Mouse (Mus musculus) limb, embryonic 14.5 days (tissue): ENCODE data around the gene Olfr843. TPM values are rescaled to one million over a fixed set of nuclear protein-coding genes. Genes with fewer than 3 reads are reported as not detected.

Experiments used
- ATAC-seq: fragments of 200-750 bp; cut with Nextera tagmentation; 2 replicates; pipeline ENCODE4 v1.8.0; 2017; ENCODE audit warnings: low read depth, moderate number of reproducible peaks, moderate TSS enrichment; ENCODE audit not compliant: low FRiP score
- DNase-seq: peaks from one replicate; pipeline ENCODE4 v3.0.0-alpha.2; 2015; ENCODE audit warnings: low spot score
- H3K27ac ChIP-seq: fragments of 300-500 bp; sonication (generic); replicated peaks from 2 replicates; pipeline ENCODE4 v1.5.1; 2014; ENCODE audit warnings: low read depth, mild to moderate bottlenecking, low read length, moderate library complexity, mixed read lengths
- H3K27me3 ChIP-seq: fragments of 300-500 bp; sonication (generic); 2 replicates; pipeline ENCODE4 v1.6.1; 2014; ENCODE audit warnings: low read length, mixed read lengths; ENCODE audit not compliant: control insufficient read depth, insufficient read depth
- H3K36me3 ChIP-seq: fragments of 300-500 bp; sonication (generic); 2 replicates; pipeline ENCODE4 v1.6.1; 2014; ENCODE audit warnings: mild to moderate bottlenecking, low read length, moderate library complexity, mixed read lengths; ENCODE audit not compliant: control insufficient read depth, insufficient read depth
- H3K4me1 ChIP-seq: fragments of 300-500 bp; sonication (generic); 2 replicates; pipeline ENCODE4 v1.6.1; 2014; ENCODE audit warnings: antibody characterized with exemption, low read length, mixed read lengths; ENCODE audit not compliant: control insufficient read depth, insufficient read depth
- H3K4me2 ChIP-seq: fragments of 300-500 bp; sonication (generic); replicated peaks from 2 replicates; pipeline ENCODE4 v1.6.1; 2014; ENCODE audit warnings: low read depth, mild to moderate bottlenecking, low read length, moderate library complexity; ENCODE audit not compliant: severe bottlenecking
- H3K4me3 ChIP-seq: fragments of 300-500 bp; sonication (generic); replicated peaks from 2 replicates; pipeline ENCODE4 v1.5.1; 2014; ENCODE audit warnings: low read length
- H3K9ac ChIP-seq: fragments of 300-500 bp; sonication (generic); 2 replicates; pipeline ENCODE4 v1.6.1; 2014; ENCODE audit warnings: mild to moderate bottlenecking, low read depth, low read length, moderate library complexity; ENCODE audit not compliant: severe bottlenecking
- H3K9me3 ChIP-seq: fragments of 300-500 bp; sonication (generic); 2 replicates; pipeline ENCODE4 v1.6.1; 2016; ENCODE audit warnings: low read length; ENCODE audit not compliant: control insufficient read depth
- POLR2A ChIP-seq: fragments of 200-500 bp; IDR thresholded peaks from 2 replicates; pipeline ENCODE4 v1.8.0; 2012; ENCODE audit warnings: inconsistent platforms, mild to moderate bottlenecking, moderate library complexity, borderline replicate concordance; ENCODE audit not compliant: insufficient read depth, insufficient read length; ENCODE audit errors: extremely low read depth
- WGBS: fragments of 180-500 bp; shearing (Covaris S2); extraction: QIAGEN DNeasy Blood & Tissue Kit; methylation state at CpG from one replicate; pipeline ENCODE4 v1.1.7; 2014; 5-methylcytosine and 5-hydroxymethylcytosine counted together
- polyA plus RNA-seq, 2 experiments: library from polyadenylated mRNA; depleted of rRNA in 1 of 2; stranded (reverse) in 1 of 2; unstranded in 1 of 2; fragments of >200 nt; fragmentation: Nextera tagmentation in 1 of 2; extraction: Ambion mirVana in 1 of 2; gene quantifications; 2 replicates each; pipeline versions ENCODE4 v1.2.1 to v1.2.3; 2012 to 2014

Olfr843 gene
- not detected in 2 replicates for polyA plus RNA-seq (2012; rRNA removed)
- not detected in 2 replicates for polyA plus RNA-seq (2014; fragmentation: Nextera tagmentation; extraction: Ambion mirVana)

DNA sequence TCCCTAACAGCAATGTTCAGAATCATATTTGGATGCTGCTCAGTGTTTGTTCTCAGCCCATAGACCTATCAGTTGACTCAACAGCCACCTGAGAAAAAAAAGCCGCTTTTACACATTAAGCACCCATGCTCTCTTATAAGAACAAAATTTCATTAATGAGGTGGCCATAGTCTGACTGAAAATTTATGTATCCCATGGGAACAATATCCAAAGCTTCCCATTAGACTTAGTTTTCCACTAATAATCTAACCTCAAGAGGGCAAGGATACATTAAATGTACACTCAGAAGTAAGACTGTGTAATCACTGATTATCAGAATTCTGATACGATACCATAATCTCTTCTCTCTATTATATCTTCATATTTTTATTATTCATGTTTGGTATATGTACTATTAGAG, at the start of gene Olfr843:
TSS of gene Olfr843 (minus strand) at position 101 of the 400 bp plus-strand sequence.
- no peak within 1 kb of the TSS for H3K4me2 ChIP-seq
- no peaks in the 10 kb centered on the region for H3K9me3 ChIP-seq
- 89% methylated on average over 2 of the region's 2 CpGs for WGBS
- H3K27ac ChIP-seq, result no peak within 1 kb of the TSS
- no peaks in the 10 kb centered on the region for H3K36me3 ChIP-seq
- H3K9ac ChIP-seq, result no peak within 1 kb of the TSS
- no peak for DNase-seq
- no peak for TF ChIP-seq POLR2A
- no peak within 1 kb of the TSS for H3K4me3 ChIP-seq
- H3K4me1 ChIP-seq, result no peaks in the 10 kb centered on the region
- ATAC-seq, result no peak
- no peaks in the 10 kb centered on the region for H3K27me3 ChIP-seq

Other genes with a start within 250 kb of the Olfr843 start
- gene Olfr835, start 219.3 kb downstream of the Olfr843 start, polyA plus RNA-seq (2012; rRNA removed), result not detected in 2 replicates
- gene Olfr835, start 219.3 kb downstream of the Olfr843 start, polyA plus RNA-seq (2014; fragmentation: Nextera tagmentation; extraction: Ambion mirVana), result not detected in 2 replicates
- not detected in 2 replicates for gene Olfr836, start 131.6 kb downstream of the Olfr843 start, polyA plus RNA-seq (2012; rRNA removed)
- not detected in 2 replicates for gene Olfr836, start 131.6 kb downstream of the Olfr843 start, polyA plus RNA-seq (2014; fragmentation: Nextera tagmentation; extraction: Ambion mirVana)
- gene Olfr837, start 115.7 kb downstream of the Olfr843 start, polyA plus RNA-seq (2012; rRNA removed), result not detected in 2 replicates
- gene Olfr837, start 115.7 kb downstream of the Olfr843 start, polyA plus RNA-seq (2014; fragmentation: Nextera tagmentation; extraction: Ambion mirVana), result not detected in 2 replicates
- not detected in 2 replicates for gene Olfr839-ps1, start 74.7 kb downstream of the Olfr843 start, polyA plus RNA-seq (2012; rRNA removed)
- gene Olfr839-ps1, start 74.7 kb downstream of the Olfr843 start, polyA plus RNA-seq (2014; fragmentation: Nextera tagmentation; extraction: Ambion mirVana), result not detected in 2 replicates
- not detected in 2 replicates for gene Olfr844, start 64.4 kb upstream of the Olfr843 start, polyA plus RNA-seq (2012; rRNA removed)
- gene Olfr844, start 64.4 kb upstream of the Olfr843 start, polyA plus RNA-seq (2014; fragmentation: Nextera tagmentation; extraction: Ambion mirVana), result not detected in 2 replicates
- not detected in 2 replicates for gene Olfr845, start 84.5 kb upstream of the Olfr843 start, polyA plus RNA-seq (2012; rRNA removed)
- not detected in 2 replicates for gene Olfr845, start 84.5 kb upstream of the Olfr843 start, polyA plus RNA-seq (2014; fragmentation: Nextera tagmentation; extraction: Ambion mirVana)
- not detected in 2 replicates for gene Olfr846, start 112.0 kb upstream of the Olfr843 start, polyA plus RNA-seq (2012; rRNA removed)
- gene Olfr846, start 112.0 kb upstream of the Olfr843 start, polyA plus RNA-seq (2014; fragmentation: Nextera tagmentation; extraction: Ambion mirVana), result not detected in 2 replicates
- not detected in 2 replicates for gene Olfr847, start 126.7 kb upstream of the Olfr843 start, polyA plus RNA-seq (2012; rRNA removed)
- gene Olfr847, start 126.7 kb upstream of the Olfr843 start, polyA plus RNA-seq (2014; fragmentation: Nextera tagmentation; extraction: Ambion mirVana), result not detected in 2 replicates
- not detected in 2 replicates for gene Olfr849, start 188.3 kb upstream of the Olfr843 start, polyA plus RNA-seq (2012; rRNA removed)
- not detected in 2 replicates for gene Olfr849, start 188.3 kb upstream of the Olfr843 start, polyA plus RNA-seq (2014; fragmentation: Nextera tagmentation; extraction: Ambion mirVana)
- not detected in 2 replicates for gene Olfr850, start 226.3 kb upstream of the Olfr843 start, polyA plus RNA-seq (2012; rRNA removed)
- not detected in 2 replicates for gene Olfr850, start 226.3 kb upstream of the Olfr843 start, polyA plus RNA-seq (2014; fragmentation: Nextera tagmentation; extraction: Ambion mirVana)
- gene Olfr851, start 241.3 kb upstream of the Olfr843 start, polyA plus RNA-seq (2012; rRNA removed), result not detected in 2 replicates
- not detected in 2 replicates for gene Olfr851, start 241.3 kb upstream of the Olfr843 start, polyA plus RNA-seq (2014; fragmentation: Nextera tagmentation; extraction: Ambion mirVana)